Mouse (Mus musculus) heart, postnatal 0 days (tissue): ENCODE results near the gene Lrr1.

Experiments used
- CTCF ChIP-seq: IDR thresholded peaks from 2 replicates; pipeline ENCODE4 v1.5.1; 2016; ENCODE audit warnings: antibody characterized with exemption, control low read depth, low read depth
- EP300 ChIP-seq: IDR thresholded peaks from 2 replicates; pipeline ENCODE4 v1.6.1; 2016; ENCODE audit warnings: antibody characterized with exemption, low read depth

DNA sequence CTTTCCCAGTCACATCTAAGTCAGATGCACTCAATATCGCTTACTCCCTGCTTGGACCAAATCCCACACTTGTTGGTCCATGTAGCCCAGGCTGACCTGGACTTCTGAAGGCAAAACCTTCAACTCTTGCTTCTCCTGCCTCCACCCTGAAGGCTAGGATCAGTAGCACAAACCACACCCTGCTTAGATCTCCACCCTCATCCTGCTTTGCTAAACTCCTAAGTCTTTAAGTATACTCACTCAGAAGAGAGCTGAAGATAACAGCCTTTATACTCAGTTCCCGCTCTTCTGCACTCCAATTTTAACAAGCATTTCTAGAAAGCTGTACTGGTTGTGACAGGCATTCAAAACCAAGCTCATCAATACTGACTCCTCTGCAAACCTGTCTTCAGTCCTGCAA, 11.5 kb upstream of the Lrr1 start:
- no peak for TF ChIP-seq CTCF
- no peak for TF ChIP-seq EP300
